Mouse (Mus musculus): ENCODE measurements around the gene Dedd2. TPM values are rescaled to one million over a fixed set of nuclear protein-coding genes. Genes with fewer than 3 reads are reported as not detected.
"Not testable (repeated sequence)": the region's sequence is repeated elsewhere in the genome, so short reads cannot be mapped to it uniquely, and the experiment has no call there.

Dedd2 gene
- total RNA-seq (2017), result 75.0 to 94.7 TPM (median 76.7 TPM) in 3 replicates

DNA sequence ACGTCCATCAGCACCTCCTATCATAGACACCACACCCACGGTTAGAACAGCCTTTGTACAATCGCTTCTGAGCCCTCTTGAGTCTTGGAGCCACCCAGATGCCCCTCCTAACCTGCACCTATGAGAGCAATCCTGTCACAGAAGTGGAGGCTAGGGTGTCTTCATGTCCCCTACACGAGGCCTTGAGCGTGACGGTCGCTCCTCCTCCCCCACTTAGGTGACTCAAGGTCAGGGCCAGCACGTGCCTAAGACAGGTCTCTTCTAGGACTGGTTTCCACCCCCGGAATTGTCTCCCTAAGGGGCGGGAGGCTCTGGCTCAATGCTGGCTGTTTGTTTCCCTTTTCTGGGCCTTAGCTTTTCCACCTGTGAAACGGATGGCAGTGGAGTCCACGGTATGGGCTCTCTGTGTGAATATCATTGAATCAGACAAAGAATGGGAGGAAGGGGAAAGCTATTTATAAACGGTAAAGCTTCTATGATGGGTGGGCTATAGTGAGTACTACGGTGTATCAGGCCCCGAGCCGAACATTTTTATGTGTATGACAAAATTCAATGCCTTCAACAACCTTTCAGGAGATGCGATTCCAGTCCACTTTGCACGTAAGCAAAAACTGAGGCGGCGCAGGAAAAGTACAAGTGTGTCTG, at the start of gene Dedd2:
Gene Dedd2, minus strand, starts transcription at position 159 of the 645 bp plus-strand sequence.
- no peak for ATAC-seq (replicated peaks; ENCODE audit: insufficient number of reproducible peaks, low FRiP score, low TSS enrichment, poor library complexity, severe bottlenecking)

GRCm38 (mm10) chr7:25269545-25270271, 49.3 kb upstream of the Dedd2 start:
- no peak for ATAC-seq (replicated peaks; ENCODE audit: insufficient number of reproducible peaks, low FRiP score, low TSS enrichment, poor library complexity, severe bottlenecking)

DNA sequence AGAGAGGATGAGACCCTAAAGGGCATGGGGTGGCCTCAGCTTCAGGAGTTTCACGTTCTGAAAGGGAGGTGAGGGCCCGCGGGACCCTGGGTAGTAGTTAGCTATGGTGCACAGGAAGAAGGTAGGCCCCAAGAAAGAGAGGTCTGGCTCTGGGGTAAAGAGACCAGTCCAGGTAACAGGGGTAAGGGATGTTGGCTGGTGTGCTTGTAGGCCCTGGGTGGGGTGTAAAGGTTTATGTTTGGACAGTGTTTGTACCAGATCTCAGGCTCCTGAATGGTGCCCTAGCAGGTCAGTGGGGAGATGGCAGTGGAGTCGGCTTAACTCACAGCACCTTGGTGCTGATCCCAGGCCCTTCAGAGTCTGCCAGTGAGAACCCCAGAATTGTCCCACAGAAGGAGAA, 48.6 kb upstream of the Dedd2 start:
- no peak for ATAC-seq (replicated peaks; ENCODE audit: insufficient number of reproducible peaks, low FRiP score, low TSS enrichment, poor library complexity, severe bottlenecking)

DNA sequence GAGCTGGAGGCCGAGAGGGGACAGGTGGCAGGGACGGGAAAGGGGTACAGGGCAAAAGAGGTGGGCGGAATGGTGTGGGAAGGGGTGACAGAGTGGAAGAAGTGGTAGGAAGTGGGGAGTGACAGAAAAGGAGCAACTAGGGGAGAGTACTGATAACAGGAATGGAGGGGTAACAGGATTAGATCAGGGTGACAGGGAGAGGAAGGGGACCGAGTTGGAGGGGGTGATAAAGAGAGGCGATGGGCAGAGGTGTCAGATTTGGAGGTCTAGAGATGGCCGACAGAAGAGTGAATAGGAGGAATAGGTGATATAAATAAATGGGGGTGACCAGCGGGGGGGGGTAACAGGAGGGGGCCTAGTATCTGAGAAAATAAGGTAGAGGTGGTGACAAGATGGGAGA, 48.2 kb upstream of the Dedd2 start:
- ATAC-seq (replicated peaks; ENCODE audit: insufficient number of reproducible peaks, low FRiP score, low TSS enrichment, poor library complexity, severe bottlenecking), result no peak

- ATAC-seq (replicated peaks; ENCODE audit: insufficient number of reproducible peaks, low FRiP score, low TSS enrichment, poor library complexity, severe bottlenecking), result peak; percentile 82
These were observed 47.5 kb upstream of the Dedd2 start for GRCm38 (mm10) chr7:25267751-25268463.

- ATAC-seq (replicated peaks; ENCODE audit: insufficient number of reproducible peaks, low FRiP score, low TSS enrichment, poor library complexity, severe bottlenecking), result peak; percentile 77
These were observed 46.9 kb upstream of the Dedd2 start, which contains the start of gene Cic for GRCm38 (mm10) chr7:25267301-25267750. Gene Cic, plus strand, starts transcription at chr7:25267704.

DNA sequence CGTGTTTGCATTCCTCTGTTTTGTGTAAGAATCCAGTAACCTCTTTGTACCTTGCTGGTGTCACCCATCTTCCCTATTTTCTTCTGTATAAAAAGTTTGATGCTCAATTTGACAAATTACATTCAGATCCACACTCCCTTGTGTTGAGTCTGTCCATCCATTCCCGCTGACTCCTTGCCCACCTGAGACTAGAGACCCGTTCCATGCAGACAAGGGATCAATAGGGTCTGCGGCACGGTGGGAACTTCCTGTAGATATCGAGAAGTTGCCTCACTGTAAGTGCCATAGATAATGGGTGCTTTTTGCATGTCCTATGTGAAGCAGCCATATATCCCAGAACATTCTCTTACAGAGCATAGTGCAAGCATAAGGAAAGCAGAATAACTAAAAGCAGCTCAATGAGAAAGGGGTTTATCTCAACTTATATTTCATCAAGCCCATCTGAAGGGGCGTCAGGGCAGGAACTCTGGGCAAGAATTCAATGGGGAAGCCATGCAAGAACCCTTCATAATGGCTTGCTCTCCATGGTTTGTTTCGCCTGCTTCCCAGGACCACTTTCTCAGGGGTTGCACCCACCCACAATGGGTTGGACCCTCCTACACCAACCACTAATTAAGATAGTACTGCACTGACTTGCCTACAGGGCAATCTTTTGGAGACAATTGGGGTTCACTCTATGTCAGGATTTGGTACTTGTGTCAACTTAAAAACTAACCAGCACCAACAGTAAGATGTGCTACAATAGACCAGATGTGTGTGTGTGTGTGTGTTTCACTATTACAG, 46.0 kb upstream of the Dedd2 start:
- ATAC-seq (replicated peaks; ENCODE audit: insufficient number of reproducible peaks, low FRiP score, low TSS enrichment, poor library complexity, severe bottlenecking), result no peak

GRCm38 (mm10) chr7:25265743-25266142, 45.3 kb upstream of the Dedd2 start:
- ATAC-seq (replicated peaks; ENCODE audit: insufficient number of reproducible peaks, low FRiP score, low TSS enrichment, poor library complexity, severe bottlenecking), result not testable (repeated sequence)

DNA sequence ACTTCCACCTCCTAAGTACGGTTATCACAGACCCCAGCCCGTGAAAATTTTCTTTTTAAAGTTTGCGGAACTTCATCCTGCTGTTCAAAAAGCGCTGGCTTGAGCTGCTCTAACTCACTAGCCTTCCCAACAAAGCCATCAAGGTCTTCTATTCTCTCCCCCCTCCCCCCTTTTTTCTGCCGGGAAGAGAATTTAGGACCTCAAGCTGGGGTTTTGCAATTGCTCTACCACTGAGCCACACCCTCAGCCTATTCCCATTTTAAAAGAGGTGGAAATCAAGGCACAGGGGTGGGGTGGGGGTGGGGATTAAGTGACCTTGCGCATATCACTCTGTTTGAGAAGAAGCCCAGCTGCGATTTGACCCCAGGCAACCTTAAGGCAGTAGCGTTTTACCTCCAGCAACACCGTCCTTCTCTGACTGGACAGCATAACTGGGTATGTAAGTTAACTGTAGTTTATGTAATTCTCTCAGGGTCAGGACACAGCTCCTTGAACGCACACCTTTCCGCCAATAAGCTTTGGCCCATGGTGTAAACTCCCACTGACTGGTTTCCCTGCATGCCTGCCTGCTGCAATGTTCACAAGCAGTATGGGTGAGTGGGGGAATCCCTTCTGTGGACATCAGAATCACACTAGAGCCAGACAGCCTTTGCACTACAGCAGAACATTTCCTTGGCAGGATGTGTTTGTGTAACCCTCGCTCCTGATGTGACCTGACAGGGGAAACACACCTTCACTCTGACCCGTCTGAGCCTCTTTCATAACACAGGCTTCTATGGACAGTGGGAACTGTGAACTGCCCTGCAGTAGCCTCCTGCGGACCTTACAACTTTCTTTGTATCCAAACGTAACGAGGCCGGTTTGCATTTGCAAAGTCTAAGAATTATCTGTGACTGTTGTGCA, 43.8 kb upstream of the Dedd2 start:
- no peak for ATAC-seq (replicated peaks; ENCODE audit: insufficient number of reproducible peaks, low FRiP score, low TSS enrichment, poor library complexity, severe bottlenecking)

GRCm38 (mm10) chr7:25261896-25262295, 41.5 kb upstream of the Dedd2 start:
- no peak for ATAC-seq (replicated peaks; ENCODE audit: insufficient number of reproducible peaks, low FRiP score, low TSS enrichment, poor library complexity, severe bottlenecking)

GRCm38 (mm10) chr7:25251822-25252221, 31.4 kb upstream of the Dedd2 start:
- ATAC-seq (replicated peaks; ENCODE audit: insufficient number of reproducible peaks, low FRiP score, low TSS enrichment, poor library complexity, severe bottlenecking), result no peak

- no peak for ATAC-seq (replicated peaks; ENCODE audit: insufficient number of reproducible peaks, low FRiP score, low TSS enrichment, poor library complexity, severe bottlenecking)
These were observed 30.8 kb upstream of the Dedd2 start for GRCm38 (mm10) chr7:25251071-25251791.

GRCm38 (mm10) chr7:25250141-25250972, 29.9 kb upstream of the Dedd2 start, which contains the start of gene Erf:
Gene Erf, minus strand, starts transcription at chr7:25250761.
- ATAC-seq (replicated peaks; ENCODE audit: insufficient number of reproducible peaks, low FRiP score, low TSS enrichment, poor library complexity, severe bottlenecking), result peak; percentile 75

DNA sequence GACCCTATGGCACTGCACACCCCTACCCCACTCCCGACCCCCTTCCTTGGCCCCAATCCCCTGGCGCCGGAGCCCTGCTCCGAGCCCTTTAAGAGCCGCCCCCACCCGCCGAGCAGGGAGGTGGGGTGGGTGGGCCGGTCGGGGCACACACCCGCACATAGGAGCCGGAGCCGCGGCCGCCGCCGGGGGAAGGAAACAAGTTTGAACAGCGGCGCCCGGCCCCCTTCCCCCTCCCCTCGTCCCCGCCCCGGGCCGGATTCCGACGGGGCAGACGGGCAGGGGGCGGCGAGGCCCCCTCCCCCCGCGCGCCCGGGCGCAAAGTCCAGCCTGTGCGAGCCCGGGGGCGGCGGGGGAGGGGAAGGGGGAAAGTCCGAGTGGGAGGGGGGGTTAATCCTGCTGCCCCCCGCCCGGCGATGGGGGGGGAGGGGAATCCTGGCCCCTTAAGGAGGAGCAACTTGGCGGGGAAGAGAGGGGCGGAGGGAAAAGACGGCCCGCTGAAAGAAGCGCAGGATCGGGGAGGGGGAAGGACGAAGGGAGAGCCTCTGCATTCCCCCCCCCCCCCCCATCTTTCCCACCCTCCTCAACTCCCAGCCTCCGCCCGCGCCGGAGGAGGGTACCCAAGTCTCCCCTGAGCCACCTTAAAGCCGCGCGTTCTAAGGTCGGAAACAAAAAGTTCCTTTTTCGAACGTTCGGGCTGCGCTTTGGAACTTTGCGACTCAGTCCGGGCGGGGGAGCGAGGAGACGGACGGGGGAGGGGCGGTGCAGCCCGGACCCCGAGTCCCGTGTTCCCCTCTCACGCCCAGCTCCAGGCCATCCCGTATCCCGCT, 29.1 kb upstream of the Dedd2 start:
- no peak; the same call in 1 of the 2 replicates for ATAC-seq (replicated peaks; ENCODE audit: insufficient number of reproducible peaks, low FRiP score, low TSS enrichment, poor library complexity, severe bottlenecking)

GRCm38 (mm10) chr7:25248846-25249313, 28.5 kb upstream of the Dedd2 start:
- ATAC-seq (replicated peaks; ENCODE audit: insufficient number of reproducible peaks, low FRiP score, low TSS enrichment, poor library complexity, severe bottlenecking), result no peak
